Mouse (Mus musculus) inflammation-experienced regulatory T-cells, adult 6 months (primary cell): Measurements from ENCODE around the gene Rnf157. TPM values are rescaled to one million over a fixed set of nuclear protein-coding genes. Genes with fewer than 3 reads are reported as not detected.

Experiments
- ATAC-seq: one replicate; pipeline ENCODE4 v1.8.0; 2017
- polyA plus RNA-seq, 3 experiments: library from polyadenylated mRNA; unstranded; fragments of 100-300 nt; shearing (Covaris generic); gene quantifications; one replicate each; pipeline ENCODE4 v1.2.1; 2017

The Rnf157 gene
- polyA plus RNA-seq, result 10 to 100 TPM in 1 of 3 experiments, 1 to 10 TPM in 2; 3.0 to 15.1 (median 8.5) TPM

GRCm38 (mm10) chr11:116412904-116413630, at the start of gene Rnf157:
TSS of gene Rnf157 (minus strand) at chr11:116413032.
- peak; percentile 69 for ATAC-seq

DNA sequence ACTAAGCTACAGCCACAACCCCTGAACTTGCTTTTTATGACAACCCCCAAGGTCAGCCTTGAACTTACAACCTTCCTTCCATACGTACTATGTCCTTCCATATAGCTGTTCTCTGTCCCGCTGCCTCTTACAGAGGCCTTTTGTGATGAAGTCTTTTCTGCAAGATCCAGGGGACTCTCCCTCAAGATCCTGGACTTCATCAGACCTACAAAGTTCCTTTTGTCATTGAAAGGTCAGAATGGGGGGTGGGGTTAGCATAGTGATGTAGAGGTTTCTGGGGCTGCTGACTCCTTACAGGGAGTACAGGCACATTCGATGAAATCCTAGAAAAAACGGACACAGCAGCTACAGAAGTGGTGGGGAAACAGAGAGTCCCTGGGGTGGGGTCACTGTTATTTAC, 47.0 kb upstream of the Rnf157 start:
- no peak for ATAC-seq

DNA sequence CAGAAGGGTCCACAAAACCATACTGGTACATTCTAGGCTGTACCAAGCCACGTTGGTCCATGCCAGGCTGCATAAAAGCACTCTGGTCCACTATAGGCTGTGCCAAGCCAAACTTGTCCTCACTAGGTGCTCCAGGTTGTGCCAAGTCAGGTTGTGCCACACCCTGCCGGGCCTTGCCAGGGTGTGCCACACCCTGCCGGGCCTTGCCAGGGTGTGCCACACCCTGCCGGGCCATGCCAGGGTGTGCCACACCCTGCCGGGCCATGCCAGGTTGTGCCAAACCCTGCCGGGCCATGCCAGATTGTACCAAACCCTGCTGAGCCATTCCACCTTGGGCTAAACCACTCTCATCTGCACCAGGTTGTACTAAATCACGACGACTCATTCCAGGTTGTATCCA, 43.4 kb upstream of the Rnf157 start:
- ATAC-seq, result no peak

DNA sequence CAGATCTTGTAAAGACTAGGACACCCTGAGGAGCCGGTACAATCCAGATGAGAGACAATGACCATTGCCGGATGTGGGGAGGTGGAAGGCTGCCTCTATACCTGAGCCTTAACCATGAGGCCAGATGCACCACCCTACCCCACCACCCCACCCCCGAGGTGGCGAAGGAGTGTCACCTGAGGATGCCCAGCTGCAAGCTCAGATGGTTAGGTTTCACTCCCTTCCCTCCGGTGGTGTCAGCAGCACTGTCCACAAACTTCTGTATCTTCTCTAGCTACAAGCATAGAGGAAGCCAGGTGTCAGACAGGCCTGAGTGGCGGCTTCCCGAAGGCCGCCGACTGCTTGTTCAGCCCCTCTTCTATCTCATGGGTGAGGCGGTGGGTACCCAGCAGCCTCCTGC, 41.1 kb upstream of the Rnf157 start:
- no peak for ATAC-seq

- no peak for ATAC-seq
Measured at GRCm38 (mm10) chr11:116449341-116449740, 36.5 kb upstream of the Rnf157 start.

DNA sequence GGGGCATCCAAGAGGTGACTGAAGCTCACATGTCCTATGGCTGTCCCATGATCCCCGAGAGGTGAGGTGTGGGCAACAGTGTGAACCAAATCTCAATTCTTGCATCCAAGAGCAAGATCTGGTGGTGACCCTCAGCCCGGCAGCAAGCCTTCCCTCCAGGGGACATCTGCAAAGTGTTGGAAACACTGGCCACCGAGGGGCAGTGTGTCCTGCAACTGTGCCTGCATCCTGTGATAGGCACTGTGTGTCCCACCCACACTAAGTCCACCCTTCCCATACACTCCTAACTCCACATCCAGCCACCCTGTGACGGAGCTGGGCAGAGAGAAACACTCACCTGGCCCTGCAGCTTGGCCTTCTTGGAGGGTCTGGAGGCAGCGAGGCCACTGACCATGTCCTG, 35.0 kb upstream of the Rnf157 start:
- no peak for ATAC-seq

DNA sequence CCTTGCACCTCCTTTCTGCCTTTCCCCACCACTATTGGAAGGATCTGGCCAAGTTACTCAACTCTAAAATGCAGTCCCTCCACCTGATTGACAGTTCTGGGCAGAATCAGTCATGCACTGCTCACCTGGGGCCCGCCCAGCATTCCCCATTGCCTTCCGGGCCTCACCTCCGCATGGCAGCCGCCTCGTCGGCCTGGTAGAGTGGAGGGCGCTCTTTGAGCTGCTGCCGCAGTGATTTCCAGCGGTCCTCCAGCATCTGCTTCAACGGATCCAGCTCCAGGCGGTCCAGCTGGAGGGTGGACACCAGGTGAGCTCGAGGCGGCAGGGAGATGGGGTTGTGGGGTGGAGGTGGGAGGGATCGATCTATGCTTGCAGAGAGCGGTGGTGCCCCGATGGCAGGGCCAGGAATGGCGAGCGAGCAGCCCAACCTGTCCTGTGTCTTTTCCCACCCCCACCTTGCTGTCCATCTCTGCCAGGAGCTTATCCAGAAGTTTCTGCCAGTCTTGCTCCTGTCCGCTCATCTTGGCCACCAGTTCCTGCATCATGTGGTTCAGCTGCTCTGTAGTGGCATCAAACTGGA, 33.6 kb upstream of the Rnf157 start:
- ATAC-seq, result no peak

DNA sequence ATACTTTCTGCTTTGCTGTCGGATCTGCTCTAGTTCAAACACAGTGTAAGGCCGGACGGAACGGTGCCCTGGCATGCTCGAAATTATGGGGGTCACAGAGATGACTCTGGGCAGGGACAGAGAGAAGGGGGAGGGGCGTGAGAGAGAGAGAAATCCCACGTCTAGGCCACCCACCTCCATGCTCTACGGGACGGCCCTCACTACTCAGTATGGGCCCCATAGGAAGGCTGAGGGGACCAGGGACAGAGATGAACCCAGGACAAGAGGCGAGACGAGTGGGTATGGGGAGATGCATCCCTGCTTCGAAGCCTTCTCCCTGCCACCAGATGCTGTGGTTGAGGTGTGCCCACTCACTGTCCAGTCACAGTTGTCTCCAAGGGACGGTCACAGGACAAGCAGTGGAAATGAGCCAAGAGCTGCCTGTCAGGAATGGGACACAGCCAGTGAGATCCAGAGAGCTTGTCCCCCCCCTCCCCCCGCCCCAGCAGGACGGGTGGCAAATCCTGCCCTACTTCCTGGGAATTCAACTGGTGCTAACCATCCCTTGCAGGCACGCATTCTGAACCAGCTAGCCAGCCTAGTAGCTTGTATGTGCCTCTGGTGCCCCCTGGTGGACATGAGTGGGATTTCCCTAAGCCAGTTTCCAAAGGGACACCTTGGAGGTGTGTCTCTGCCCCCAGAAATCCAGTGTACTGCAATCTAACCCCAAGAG, 32.9 kb upstream of the Rnf157 start:
- peak; percentile 41 for ATAC-seq

DNA sequence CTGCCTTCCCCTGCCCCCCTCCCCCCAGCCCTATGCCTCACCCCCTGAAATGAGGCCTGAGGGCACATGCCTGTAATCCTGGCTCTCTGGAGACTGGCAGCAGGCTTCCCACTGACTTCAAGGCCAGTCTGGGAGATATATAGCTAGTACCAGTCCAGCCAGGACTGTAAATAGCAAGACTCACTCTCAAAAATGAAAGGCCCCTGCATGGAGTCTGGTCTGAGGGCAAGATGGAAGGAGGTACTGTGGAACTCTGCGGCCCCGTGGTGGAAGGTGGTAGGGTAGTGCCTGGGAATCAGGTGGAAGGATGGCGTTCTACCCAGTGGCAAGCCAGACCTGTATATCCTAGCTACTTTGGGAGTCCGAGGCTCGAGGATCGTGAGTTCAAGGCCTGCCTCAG, 31.1 kb upstream of the Rnf157 start:
- no peak for ATAC-seq

DNA sequence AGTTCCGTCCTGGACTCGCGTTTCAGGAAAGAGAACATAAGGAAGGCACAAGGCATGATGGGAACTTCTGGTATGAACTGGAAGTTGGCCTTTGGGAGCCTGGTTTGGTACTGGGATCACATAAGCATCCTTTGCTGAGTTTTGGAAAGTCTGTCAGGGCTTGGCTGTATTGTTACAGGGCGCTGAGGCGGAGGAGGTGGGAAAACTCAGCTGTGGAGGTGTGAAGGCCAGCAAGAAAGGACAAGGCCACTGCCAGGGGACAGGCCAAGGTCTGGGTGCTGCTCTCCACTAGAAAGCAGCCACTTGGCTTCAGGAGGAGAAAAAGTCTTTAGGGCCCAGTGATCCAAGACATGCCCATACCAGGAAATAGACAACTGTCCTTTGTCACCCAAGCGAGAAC, 30.5 kb upstream of the Rnf157 start:
- no peak for ATAC-seq

DNA sequence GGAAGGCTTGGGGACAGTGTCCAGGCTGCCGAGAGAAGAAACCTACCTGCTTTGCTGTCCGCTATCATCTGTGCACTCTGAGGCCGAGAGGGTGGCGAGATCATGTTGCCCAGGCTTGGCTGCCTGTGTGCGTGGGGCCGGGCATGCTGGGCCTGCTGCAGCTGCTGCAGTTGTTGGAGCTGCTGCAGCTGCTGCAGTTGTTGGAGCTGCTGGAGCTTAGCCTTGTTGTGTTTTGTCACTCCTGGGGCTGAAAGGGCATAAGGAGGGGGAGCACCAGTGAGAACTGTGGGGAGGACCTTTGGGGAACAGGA, 30.0 kb upstream of the Rnf157 start:
- no peak for ATAC-seq

- ATAC-seq, result no peak
Measured at GRCm38 (mm10) chr11:116442129-116442866, 29.5 kb upstream of the Rnf157 start.

DNA sequence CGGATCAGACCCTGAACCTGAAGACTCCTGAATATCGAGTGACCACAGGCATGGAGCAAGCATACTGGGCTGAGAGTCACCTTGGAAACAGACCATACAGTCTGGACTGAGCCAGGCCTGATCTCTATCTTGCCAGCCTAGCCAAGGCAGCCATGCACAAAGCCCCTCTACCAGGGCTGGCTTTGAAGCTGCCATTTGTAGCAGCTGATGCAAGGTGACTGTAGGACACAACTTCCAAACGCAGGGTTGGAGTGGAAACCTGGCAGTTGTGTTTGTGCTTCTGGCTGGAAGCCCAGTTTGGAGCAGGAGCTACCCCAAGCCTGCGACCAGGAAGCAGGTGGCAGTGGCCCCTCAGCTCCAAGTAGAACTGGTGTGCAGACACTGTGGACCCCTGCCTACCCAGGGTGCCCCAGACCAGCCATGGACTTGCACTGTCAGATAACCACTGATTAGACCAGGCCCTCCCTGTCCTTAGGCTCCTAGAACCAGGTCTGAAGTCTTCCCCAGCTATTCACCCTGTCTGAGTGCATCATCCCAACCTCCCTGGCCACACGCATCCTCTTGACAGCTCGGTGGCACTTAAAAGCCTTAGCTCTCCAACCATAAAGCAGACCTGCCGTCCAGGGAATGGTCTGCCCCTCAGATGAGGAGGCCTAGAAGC, 27.7 kb upstream of the Rnf157 start:
- no peak for ATAC-seq

DNA sequence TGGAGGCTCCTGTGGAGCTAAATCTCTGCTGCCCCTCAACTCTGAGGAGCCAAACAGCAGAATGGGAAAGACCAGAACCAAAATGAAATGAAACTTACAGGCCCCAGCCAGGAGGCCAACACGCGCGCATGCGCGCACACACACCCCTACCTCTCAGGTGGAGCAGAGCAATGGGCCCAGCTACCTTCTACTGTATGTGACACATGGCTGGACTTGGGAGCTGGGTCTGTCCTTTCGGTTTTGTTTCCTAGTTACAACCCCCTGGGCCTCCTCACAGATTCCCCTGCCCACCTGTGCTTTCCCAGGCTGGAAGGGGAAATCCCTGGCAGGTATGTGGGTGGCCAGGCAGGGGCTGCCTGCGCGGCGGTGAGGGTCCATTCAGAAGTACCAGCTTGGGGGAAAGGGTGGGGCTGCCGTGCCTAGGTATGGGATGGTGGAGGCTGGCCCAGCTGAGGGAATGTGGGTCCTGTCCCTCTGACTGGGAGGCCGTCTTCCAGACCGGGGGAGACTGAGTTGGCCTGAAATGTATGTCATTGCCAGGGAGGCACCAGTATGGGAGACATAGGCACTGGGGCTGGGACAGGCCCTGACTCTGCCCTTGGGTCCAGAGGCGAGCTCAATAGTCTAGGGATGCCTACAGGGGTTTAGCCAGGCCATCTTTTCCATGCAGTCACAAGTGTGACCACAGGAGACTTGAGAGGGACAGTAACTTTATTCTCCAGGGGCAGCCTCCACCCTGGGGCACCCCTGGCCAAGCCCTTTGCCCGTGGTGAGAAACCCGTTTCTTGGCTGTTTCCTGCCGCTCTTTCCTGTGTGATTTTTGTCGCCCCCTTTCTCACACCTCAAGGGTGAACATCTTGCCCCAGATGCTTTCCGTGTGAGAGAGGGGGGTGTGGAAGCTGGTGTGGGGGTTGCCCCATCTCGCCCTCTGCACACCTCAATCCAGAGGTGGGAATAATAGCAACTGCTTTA, 26.7 kb upstream of the Rnf157 start:
- ATAC-seq, result peak; percentile 32

DNA sequence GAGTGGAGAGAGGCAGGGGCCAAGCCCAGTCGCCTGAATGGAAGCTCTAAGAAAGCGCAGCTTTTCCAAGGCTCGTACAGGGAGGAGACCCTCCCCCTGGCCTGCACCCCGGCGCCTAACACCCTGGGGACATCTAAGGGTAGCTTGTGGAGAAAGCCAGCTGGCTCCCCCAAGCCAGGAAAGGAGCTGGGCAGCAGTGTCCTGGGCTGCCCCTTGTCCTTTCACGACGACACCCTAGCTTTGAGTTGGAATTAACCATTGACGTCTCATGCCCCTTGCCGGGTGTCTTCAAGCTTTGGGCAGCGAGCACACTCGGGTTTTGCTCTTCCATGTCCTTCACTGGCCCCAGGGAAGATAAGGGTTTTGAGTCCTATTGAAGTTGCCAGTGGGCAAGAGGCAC, 24.7 kb upstream of the Rnf157 start:
- ATAC-seq, result no peak

- ATAC-seq, result no peak
Measured at GRCm38 (mm10) chr11:116436725-116437331, 24.0 kb upstream of the Rnf157 start.

GRCm38 (mm10) chr11:116435992-116436724, 23.3 kb upstream of the Rnf157 start:
- no peak for ATAC-seq

GRCm38 (mm10) chr11:116434967-116435752, 22.3 kb upstream of the Rnf157 start:
- no peak for ATAC-seq

DNA sequence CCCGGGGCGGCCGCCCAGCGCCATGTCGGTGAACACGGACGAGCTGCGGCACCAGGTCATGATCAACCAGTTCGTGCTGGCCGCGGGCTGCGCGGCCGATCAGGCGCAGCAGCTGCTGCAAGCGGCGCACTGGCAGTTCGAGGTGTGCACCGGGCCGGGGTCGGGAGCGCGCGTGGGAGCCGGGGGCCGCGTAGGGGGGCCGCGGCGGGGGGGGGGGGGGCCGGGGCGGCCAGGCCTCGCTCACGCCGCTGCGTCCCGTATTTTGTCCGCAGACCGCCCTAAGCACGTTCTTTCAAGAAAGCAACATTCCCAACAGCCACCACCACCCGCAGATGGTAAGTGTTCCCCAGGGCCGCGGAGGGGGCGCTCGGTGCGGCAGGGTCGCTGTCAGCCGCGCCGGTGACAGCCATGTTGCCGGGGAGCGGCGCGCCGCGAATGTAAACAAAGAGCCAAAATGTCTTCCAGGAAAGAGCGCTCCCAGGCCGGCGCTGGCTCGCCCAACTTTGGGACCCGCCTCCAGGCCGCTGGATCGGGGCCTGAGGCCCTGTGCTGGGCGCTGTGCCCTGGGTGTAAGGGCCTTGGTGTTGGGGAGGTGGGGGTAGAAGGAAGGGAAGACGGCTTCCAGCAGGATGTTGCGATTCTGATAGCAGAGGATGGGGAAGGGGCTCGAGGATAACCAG, 21.6 kb upstream of the Rnf157 start:
- ATAC-seq, result no peak
